Mouse (Mus musculus): ENCODE results near the gene Rnf43.

Rnf43 gene

GRCm38 (mm10) chr11:87662407-87662806 lies at the start of gene Rnf43:
Gene Rnf43 (plus strand): TSS chr11:87662722.
- no peak for TF ChIP-seq GATA4 (IDR thresholded peaks at IDR 0.05; ENCODE audit: insufficient replicate concordance, low read length)

- no peak for TF ChIP-seq GATA4 (IDR thresholded peaks at IDR 0.05; ENCODE audit: insufficient replicate concordance, low read length)
Measured at GRCm38 (mm10) chr11:87613972-87614371, 48.5 kb upstream of the Rnf43 start.

GRCm38 (mm10) chr11:87615551-87615950 lies 47.0 kb upstream of the Rnf43 start:
- no peak for TF ChIP-seq GATA4 (IDR thresholded peaks at IDR 0.05; ENCODE audit: insufficient replicate concordance, low read length)

- no peak for TF ChIP-seq GATA4 (IDR thresholded peaks at IDR 0.05; ENCODE audit: insufficient replicate concordance, low read length)
Measured at GRCm38 (mm10) chr11:87615952-87616351, 46.6 kb upstream of the Rnf43 start.

- no peak for TF ChIP-seq GATA4 (IDR thresholded peaks at IDR 0.05; ENCODE audit: insufficient replicate concordance, low read length)
Measured at GRCm38 (mm10) chr11:87616790-87617474, 45.6 kb upstream of the Rnf43 start, which contains the start of gene Hsf5. Gene Hsf5 (plus strand): TSS chr11:87617164.

GRCm38 (mm10) chr11:87617606-87618005 lies 44.9 kb upstream of the Rnf43 start:
- TF ChIP-seq GATA4 (IDR thresholded peaks at IDR 0.05; ENCODE audit: insufficient replicate concordance, low read length): no peak

- no peak for TF ChIP-seq GATA4 (IDR thresholded peaks at IDR 0.05; ENCODE audit: insufficient replicate concordance, low read length)
Measured at GRCm38 (mm10) chr11:87623160-87623559, 39.4 kb upstream of the Rnf43 start.

GRCm38 (mm10) chr11:87629859-87630258 lies 32.7 kb upstream of the Rnf43 start:
- TF ChIP-seq GATA4 (IDR thresholded peaks at IDR 0.05; ENCODE audit: insufficient replicate concordance, low read length): no peak

GRCm38 (mm10) chr11:87638793-87639192 lies 23.7 kb upstream of the Rnf43 start:
- TF ChIP-seq GATA4 (IDR thresholded peaks at IDR 0.05; ENCODE audit: insufficient replicate concordance, low read length): no peak

- no peak for TF ChIP-seq GATA4 (IDR thresholded peaks at IDR 0.05; ENCODE audit: insufficient replicate concordance, low read length)
Measured at GRCm38 (mm10) chr11:87639206-87639605, 23.3 kb upstream of the Rnf43 start.

- no peak for TF ChIP-seq GATA4 (IDR thresholded peaks at IDR 0.05; ENCODE audit: insufficient replicate concordance, low read length)
Measured at GRCm38 (mm10) chr11:87642865-87643264, 19.7 kb upstream of the Rnf43 start.

- no peak for TF ChIP-seq GATA4 (IDR thresholded peaks at IDR 0.05; ENCODE audit: insufficient replicate concordance, low read length)
Measured at GRCm38 (mm10) chr11:87654693-87655092, 7.8 kb upstream of the Rnf43 start.

GRCm38 (mm10) chr11:87659216-87659615 lies 3.3 kb upstream of the Rnf43 start:
- TF ChIP-seq GATA4 (IDR thresholded peaks at IDR 0.05; ENCODE audit: insufficient replicate concordance, low read length): no peak

GRCm38 (mm10) chr11:87662822-87663221 lies 300 bp downstream of the Rnf43 start:
- no peak for TF ChIP-seq GATA4 (IDR thresholded peaks at IDR 0.05; ENCODE audit: insufficient replicate concordance, low read length)

- no peak for TF ChIP-seq GATA4 (IDR thresholded peaks at IDR 0.05; ENCODE audit: insufficient replicate concordance, low read length)
Measured at GRCm38 (mm10) chr11:87663948-87664347, 1.4 kb downstream of the Rnf43 start.

- TF ChIP-seq GATA4 (IDR thresholded peaks at IDR 0.05; ENCODE audit: insufficient replicate concordance, low read length): no peak
Measured at GRCm38 (mm10) chr11:87664521-87664920, 2.0 kb downstream of the Rnf43 start.

GRCm38 (mm10) chr11:87665224-87665623 lies 2.7 kb downstream of the Rnf43 start:
- TF ChIP-seq GATA4 (IDR thresholded peaks at IDR 0.05; ENCODE audit: insufficient replicate concordance, low read length): no peak
